Mouse (Mus musculus) kidney, postnatal 14 days (tissue): ENCODE results near the gene Adgrg5.
A peak's percentile ranks its signal among the peaks of the same experiment; 100 is the strongest.

ENCODE experiments used
- DNase-seq: peaks from one replicate; pipeline ENCODE4 v3.0.0; 2022; ENCODE audit warnings: mixed read lengths

Gene Adgrg5

DNA sequence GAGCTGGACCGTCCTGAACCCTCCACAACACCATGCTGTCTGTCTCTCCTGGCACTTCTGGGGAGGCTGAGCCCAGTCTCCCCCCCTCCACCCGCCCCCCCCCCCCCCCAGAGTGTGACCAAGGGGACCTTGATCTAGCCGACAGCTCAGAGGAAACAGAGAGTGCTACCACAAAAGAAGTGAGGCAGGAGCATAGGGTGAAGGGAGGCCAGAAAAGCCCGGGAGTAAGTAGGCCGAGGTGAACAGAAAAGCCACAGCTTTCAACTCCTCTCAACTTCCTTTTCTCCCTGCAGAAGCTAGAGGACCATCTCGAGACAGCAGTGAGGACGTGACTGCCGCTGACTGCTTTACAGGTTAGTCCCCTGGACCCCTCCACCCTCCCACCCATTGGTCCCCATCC, at the start of gene Adgrg5:
Gene Adgrg5 (plus strand): TSS at position 290 of the 400 bp plus-strand sequence.
- no peak for DNase-seq

DNA sequence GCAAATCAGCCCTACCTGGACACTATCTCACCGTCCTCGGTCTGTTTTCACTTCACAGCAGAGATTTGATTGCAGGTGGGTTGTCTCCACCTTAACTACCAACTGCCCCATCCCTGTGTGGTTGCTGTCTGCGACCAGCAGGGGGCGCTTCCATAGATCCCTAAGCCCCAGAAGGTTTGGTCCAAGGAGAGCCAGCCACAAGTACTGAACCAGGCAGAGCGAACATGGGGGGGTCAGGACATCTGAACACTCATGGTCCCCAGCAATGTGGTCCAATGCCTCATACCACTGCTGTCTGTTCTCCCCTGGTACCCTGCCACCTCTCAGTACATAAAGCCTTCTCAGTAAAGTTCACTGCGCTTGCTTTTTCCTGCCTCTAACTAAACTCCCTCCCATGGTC, 49.1 kb upstream of the Adgrg5 start:
- peak; percentile 83 for DNase-seq

DNA sequence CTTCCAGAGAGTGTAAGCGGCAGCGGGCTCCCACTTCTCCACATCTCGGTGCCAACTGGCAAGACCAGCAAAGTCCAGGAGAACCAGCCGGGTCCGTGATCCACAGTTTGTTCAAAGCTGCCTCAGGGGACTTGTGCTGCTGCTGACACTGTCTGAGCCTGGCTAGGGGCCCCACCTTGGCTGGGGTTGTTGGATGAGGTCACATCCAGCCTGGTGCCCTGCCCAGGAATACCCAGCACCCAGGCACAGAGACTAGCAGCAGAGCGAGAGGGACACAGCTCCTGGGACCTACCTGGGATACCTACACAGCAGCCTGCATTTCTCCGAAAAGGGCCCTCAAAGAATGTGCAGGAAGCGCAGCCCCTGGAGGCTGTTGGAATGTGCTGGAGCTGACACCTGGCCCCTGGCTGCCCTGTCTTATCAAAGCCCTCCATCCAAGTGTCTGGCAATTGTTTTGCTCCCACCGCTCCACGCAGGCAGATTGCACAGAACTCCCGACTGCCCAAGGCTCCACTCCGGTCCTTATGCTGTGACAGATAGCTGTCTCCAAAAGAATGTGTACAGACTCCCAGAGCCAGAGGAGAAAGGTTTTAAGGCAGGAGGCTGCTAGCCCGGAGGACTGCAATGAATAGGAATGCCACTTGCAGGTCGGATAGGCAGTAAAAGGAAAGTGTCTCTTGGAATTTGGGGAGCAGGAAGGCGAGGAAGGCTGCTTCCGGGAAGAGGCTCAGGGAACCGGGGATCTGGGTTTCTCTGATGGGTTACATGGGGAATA, 48.2 kb upstream of the Adgrg5 start:
- DNase-seq: no peak

DNA sequence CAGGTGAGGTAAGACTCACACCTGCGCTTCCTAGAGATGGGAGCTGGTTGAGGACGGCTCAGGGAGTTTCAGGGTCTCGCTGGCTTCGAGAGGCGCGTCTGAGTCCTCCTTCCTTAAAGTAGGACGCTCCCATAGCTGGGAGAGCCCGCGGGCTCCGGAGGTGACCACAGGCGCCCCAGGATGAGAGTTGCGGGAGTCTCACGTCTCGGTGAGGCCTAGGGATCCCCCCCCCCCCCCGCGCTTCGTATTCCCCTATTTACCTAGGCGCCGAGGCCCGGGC, 47.7 kb upstream of the Adgrg5 start:
- DNase-seq: no peak

DNA sequence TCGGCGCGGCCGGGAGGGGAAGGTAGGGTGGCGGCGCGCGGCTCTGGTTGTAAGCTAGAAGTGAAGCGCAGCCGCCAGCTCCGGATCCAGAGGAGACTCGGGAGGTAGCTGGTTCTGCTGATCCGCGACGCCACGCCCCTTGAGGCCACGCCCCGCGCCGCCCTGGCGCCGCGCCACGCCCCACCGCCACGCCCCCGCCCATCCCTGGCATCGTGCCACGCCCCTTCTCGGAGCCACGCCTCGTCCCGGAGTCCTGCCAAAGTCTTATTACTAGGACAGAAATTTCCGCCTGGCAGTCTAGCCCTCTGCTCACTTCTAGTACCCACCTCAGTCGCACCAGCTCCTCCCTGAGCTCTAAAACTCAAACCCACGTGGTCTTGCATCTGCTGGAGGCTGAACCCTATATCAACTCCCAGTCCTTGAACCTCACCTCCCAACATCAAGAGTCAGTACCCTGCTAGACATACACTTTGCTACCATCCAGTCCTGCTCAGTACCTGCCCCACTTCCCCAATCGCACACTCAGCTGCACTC, 47.2 kb upstream of the Adgrg5 start, which contains the start of gene Dok4:
Gene Dok4 (minus strand): TSS at position 134 of the 534 bp plus-strand sequence.
- peak; percentile 98 for DNase-seq

DNA sequence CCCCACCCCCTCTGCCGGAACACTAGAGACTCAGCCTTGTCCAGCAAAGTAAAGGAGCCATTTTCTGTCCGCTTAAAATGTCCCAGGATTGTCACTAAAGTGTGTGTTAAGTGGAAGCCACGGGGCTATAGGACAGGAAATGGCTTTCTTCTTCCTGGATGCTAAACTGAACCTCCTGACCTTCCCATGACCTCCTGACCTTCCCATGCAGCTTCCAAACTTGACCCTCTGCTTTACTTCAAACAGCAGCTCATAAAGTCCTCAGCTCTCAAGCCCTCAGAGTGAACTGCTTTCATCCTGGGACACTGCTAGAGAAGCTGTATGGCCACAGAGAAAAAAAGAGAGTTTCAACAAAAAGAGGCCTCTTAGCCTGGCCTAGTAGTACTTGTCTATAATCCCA, 46.7 kb upstream of the Adgrg5 start:
- no peak for DNase-seq

DNA sequence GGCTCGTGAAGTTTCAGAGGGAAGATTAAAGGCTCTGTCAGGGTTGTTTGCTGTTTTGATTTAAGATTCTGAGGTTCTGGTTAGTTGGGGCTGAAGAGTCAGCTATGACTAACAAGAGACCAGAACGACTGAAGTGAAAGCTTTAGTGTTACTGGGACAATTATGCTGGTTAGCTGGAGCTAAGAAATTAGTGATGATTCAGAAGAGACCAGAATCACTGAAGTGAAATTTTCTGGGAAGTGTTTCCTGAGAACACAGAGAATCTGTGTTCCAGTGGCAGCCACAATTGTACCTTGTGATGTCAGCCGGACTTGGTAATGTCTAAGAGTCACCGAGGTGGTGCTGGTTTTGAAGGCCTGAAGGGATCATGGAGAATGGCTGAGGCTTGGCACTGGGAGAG, 42.8 kb upstream of the Adgrg5 start:
- DNase-seq: no peak

DNA sequence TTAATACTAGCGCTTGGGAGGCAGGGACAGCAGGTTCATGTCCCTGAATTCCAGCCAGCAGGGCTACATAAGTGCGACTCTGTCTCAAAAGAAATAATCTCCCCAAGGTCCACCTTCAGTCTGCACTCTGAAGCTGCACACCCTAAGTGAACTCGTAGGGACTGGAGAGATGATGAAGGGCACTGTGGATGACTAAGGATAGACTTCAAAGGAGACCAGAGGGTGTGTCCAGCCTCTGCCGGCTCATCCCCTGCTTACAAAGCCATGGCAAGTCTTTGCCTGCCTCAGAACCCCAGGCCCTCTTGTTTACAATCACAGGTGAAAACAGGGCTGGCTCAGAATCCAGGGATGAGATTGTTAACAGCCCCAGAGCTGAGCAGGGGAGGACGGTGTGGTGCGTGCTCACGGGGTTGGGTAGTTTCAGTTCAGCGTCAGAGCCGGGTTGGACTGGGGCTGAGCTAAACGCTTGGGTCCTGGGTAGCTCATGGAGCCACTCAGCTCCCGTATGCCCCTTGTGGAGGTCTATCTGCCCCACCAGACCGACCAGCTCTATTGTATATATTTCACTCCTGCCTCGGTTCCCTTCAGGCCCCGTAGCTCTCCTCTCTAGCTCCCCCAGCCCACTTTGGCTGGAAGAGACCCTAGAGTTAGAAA, 35.0 kb upstream of the Adgrg5 start:
- no peak for DNase-seq

DNA sequence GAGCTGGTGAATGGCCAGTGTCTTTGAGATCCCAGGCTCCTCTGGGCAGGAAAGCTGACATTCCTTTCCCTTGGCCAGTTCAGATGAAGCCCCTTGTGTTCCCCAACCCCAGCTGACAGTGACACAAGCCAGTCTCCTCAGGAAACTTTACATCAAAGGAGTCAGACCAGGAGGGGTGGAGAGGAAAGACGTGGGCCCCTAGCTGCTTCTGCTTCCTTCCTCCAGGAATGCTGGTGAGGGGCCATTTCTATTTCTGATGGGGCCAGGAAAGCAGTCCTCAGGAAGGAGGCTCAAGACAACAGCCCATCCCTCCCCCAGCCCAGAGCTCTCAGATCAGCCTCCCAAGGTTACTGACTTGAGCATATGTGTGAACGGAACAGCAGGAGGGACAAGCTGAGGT, 30.6 kb upstream of the Adgrg5 start:
- no peak for DNase-seq

DNA sequence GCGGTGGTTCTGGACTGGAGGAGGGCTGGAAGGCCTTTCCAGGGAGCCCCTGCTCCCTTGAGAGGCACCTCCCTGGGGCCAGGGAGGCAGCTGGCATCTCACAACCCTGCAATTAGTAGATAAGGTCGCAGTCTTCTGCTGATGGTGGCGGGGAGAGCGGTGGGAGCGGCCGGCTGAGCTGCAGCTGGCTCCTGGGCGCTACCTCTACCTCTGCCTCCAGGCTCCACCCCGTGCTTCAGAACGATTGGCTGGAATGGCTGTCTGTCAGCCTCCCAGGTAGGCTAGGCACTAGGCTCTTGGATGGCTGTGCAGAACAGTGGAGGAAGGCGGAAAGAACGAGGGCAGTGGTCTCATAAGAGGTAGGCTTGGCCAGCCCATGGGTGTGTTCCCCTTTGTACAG, 24.2 kb upstream of the Adgrg5 start:
- DNase-seq: peak; percentile 49

DNA sequence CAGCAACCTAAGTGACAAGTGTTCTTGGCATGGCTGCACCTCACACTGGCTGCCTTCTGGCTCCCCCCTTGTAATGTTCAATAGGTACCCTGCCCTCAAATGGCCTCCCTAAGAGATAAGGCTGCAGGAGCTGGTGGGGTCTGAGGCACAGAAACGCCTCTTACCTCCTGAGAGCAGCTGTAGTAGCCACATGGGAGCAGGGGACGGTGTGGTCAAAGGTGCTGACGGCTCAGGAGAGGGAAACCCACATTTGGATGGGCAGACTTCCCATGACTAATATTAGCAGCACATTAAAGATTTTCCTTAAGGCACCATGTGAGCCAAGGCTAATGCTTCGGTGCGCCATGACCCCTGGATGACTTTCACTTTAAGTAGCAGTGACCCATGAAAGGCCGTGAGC, 22.9 kb upstream of the Adgrg5 start:
- no peak for DNase-seq

DNA sequence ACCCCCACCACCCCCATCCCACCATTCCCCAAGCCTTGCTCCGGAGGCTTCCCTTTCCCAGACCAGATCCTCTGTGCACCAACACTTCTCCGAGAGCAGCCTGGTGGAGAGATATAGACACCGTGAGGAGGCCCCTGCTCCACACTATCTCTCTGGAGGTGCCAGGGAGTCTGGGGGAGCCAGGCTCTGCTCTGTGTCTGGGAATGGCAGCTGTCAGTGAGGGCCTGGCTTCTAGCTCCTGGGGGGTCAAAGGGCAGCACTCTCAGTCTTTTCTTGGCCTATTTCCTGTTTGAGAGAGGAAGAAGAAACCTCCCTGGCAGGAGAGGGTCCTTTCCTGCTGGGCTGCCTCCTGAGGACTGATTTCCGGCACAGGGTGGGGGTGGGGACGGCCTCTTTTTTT, 22.5 kb upstream of the Adgrg5 start:
- DNase-seq: no peak

DNA sequence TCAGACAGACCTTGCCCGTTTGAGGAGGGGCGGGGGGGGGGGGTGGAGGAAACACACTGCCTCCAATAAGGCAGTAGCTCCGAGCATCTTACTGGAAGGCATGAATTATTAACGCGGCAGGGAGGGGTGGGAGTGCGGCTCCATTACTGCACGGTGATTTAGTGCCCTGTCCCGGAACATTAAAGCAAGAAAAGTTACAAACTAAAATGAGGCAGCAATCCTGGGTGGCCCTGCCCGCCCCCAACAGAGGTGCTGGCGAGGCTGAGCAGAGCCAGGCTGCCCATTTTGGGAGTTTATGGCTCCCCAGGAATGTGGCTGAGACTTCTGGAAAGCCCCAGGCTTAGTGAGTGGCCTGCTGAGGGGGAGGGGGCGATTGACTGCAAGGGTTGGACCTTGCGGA, 19.8 kb upstream of the Adgrg5 start:
- peak; percentile 63 for DNase-seq

DNA sequence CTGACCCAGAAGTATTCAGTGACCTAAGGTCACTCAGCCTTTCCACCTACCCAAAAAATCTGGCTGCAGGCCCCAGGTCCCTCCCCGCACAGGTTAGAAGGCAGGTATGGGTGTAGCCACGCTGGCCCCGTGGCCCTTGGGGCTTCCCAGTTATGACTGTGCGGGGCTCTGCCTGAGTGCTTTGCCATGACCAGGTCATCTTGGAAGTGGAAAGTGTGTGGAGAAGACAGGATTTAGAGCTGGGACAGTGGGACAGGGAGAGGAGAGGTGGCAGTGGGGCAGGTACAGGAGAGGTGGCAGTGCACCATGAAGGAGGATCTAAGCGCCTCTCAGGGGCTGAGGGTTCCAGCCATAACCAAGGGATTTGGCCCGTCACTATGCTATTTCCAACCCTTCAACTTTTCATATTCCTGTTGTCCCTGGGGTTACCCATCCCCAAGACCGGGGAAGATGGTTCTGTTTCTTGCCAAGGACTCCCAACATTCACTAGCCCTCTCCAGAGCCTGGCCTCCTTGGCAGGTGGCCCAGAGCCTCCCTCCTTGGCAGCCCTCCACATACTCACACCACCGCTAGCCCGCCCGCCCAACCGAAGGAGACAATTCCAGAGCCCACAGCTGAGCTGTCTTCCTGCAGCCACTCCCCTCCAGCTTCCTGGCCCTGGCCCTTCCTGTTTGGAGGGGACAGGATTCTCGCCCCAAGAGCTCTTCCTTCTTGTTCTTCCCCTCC, 18.9 kb upstream of the Adgrg5 start:
- peak; percentile 96 for DNase-seq

DNA sequence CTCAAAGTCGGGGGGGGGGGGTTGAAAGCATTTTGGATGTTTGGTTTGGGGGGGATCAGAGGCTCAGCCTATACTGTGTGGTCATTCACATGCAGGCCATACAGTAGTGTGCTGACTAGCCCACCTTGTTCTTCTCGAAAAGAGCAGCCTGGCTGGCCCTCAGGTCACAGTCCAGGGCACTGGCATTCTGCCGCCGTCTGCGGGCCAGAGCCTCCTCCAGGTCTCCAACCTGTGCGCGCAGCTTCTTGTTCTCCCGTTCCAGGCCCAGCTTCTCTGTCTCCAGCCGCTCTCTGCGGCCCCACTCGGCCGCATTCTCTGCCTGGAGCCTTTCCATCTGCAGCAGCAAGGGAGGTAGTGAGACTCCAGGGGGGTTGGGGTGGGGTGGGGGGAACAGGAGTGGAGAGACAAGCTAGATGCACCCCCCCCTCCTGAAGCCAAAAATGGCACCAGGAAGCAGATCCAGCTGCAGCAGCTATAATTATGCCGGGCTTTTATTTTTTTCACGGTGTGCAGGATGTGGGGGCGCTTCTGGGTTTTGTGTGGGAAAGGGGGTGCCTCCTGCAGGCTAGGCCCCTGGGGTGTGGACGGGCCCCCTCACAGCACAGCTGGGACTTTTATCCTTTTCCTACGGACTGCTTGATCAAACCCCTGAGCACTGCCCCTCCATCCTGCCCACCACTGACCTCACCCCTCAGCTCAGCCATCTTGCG, 15.7 kb upstream of the Adgrg5 start:
- DNase-seq: peak; percentile 77

DNA sequence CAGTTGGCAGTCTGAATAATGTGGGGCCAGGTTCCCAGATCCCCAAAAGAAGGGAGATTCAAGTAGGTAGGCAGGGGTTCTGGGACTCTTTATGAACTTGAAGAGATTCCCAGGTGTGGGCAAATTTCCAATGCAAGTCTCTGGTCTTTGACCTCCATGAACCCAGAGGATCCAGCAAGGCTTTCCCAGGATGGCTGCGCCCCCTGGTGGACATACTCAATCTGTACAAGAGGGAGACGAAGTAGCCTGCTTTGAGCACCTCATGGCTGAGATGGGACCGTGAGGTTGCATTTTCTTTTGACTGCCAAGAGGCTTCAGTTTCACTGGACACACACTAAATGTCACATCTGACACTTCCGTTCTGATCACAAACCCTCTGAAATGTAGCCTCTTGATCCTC, 14.6 kb upstream of the Adgrg5 start:
- DNase-seq: peak; percentile 90

DNA sequence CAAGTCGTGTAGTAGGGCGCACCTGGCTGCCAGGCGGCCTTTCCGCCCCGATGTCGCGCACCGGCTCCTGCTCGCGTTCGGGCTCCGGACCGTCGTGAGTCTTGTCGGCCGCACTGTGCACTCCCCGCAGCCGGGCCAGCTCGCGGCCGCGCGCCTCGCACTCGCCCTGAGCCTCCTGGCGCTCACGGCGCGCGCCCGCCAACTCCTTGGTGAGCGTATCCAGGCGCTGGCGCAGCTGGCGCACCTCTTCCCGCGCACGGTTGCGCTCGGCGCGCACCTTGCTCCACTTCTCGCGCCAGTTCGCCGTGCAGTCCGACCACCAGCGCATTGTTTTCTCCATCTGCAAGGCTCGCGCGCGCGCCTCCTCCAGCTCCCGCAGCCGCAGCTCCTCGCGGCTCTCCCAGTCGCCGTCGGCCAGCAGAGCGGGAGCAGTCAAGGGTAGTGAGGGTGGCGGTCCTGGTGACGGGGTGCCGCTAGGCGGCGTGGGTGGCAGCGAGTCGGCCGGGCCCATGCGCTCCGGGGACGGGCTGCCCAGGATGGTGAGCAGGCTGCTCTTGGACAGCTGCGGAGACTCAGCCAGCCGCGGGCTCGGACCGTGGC, 10.3 kb upstream of the Adgrg5 start:
- DNase-seq: peak; percentile 74

DNA sequence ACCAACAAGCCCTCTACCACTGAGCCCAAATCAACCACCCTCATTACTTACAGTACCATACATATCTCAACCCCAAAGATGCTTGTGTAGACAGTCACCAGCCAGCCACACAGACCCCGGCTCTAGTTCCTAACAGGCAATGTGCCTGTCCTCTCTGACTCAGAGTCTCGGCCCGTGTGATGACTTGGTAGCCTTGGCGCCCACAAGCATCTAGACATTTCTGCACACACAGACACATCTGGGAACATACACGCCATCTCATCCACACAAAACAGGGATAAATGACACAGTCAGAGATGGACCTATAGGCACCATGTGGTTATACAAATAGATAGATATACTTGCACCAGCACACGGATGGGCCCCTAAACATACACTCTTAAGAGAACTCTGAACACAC, 9.2 kb upstream of the Adgrg5 start:
- DNase-seq: no peak

DNA sequence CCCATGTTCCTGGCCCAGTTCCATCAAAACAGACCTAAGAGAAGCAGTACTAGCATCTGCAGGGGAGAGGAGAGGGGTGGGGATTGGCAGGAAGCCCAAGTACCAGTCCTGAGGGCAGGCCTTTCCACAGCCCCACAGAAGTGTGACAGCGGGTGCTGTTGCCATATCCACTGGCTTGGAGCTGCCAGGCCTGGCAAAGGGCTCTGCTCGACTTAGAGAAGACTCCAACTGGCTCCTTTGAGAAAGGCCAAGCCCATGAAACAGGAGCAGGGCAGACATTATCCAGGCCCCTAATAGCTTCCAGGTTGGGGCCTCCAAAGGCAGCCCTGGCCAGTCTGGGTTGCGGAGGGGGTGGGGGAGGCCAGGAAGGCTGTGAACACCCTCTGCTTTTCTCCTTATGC, 8.8 kb upstream of the Adgrg5 start:
- DNase-seq: peak; percentile 75

DNA sequence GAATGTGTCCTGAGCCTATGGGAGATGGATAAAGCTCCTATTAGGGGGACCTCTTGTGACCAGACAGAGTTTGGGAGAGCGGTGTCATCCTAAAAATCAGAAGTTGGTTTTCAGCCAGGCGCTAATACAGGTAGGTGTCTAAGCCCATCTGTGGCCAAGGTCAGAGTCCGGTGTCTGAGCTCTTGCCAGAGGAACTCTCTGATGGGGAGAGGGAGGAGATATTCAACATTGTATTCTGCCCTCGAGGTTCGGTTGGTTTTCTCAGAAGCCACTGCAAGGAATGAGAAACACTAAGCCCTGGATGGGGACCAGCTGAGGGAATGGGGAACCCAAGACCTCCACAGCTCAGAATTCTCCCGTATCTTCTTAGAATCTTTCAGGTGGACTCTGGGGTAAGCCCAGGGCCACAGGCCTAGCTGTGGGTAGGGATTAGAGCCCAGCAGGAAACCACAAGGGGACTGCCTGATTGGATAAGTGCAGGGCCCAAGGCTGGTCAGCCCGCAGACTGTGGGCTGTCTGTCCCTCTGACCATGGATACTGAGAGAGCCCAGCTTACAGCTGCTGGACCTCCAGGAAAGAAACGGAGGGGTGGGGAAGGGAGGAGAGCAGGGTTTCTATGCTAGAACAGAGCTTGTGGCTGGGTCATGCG, 7.1 kb upstream of the Adgrg5 start:
- no peak for DNase-seq

DNA sequence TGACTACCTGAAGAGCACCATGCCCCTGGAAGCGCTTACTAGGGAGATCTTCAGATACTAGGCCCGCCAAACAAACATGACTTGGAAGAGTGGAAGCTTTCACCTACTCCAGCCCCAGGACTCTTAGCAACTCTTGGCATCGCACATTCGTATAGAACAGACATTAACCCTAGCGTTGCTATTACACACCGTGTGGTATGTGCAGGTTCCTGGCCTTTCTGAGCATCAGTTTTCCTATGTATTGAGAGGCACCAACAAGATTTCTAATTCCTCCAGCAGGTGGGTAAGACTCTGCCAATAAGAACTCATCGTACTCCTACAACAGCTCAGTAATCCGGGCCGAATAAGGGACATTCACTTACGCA, 6.6 kb upstream of the Adgrg5 start:
- no peak for DNase-seq

DNA sequence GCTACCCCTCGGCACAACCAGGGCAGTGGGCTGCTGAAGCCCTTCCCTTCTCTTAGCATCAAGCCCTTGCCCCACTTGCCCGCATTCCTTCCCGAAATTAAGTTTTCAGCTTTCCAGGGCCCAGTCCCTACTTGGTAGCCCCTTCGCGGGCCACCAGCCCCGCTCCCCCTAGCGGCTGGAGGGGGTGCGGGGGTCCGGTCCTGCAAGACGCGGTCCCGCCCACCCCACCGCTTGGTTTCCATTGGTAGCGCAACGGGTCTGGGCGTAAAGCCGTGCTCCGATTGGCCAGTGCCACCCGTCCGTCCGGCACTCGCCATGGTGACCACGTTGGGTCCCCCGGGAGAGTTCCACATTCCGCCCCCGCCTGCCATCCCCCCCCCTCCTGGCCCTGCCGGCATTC, 6.1 kb upstream of the Adgrg5 start:
- peak; percentile 97 for DNase-seq
